ENCODE assay signal across 19 mouse cellular contexts in the genomic region with DNA sequence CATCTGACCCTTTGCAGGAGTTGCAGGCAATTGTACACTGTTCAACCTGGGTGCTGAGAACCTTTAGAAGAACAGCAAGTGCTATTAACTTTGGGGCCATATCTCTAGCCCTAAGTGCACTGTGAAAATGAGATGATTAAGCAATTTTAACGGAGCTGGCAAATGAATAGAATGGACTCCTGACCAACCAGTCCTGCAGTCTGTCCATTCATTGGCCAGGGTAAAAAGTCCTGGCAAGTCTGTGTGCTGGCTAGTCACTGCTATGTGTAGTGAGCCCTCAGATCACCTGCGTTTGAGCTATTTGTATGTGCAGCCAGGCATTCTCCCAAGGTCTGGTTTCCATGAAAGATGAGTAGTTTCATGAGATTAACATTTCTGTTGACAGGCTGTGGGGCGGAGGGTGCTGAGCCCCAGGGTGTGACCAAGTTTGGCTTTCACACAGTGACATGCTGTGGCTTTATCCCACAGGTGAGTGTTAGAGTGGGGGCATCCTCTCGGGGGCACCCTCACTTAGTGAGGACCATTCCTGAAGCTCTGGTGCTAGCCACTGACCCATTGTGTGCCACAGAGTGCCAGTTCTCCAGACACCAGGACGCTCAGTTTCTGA. TPM values are rescaled to one million over a fixed set of nuclear protein-coding genes. Genes with fewer than 3 reads are reported as not detected.
DNase-seq lines count a peak whose midpoint lies in the region; ATAC-seq lines count a peak whose summit lies in the region.
"Had no signal": no experiment of that assay in that cellular context is flagged by ENCODE, and none has a peak within 500 bp of the region (broad histone marks: within the 10 kb centered on the region; RNA-seq: fewer than 3 reads in every experiment).

No protein-coding gene starts in this region.

- no peak overlapping the region for H3K4me2 ChIP-seq in hindbrain, embryonic 16.5 days (ENCODE audit: low read length)
- H3K4me2 ChIP-seq in limb, embryonic 15.5 days = no peak overlapping the region
- H3K4me2 ChIP-seq in liver, embryonic 16.5 days (ENCODE audit: low read depth, low read length) = peak overlapping the region; percentile 56
- no peak overlapping the region for H3K4me2 ChIP-seq in forebrain, embryonic 12.5 days
- H3K4me2 ChIP-seq: embryonic facial prominence, embryonic 15.5 days; forebrain, embryonic 13.5 days; hindbrain, embryonic 15.5 days; lung, embryonic 15.5 days; midbrain, embryonic 15.5 days had no signal

- H3K36me3 ChIP-seq in hindbrain, embryonic 10.5 days = no peaks in the 10 kb centered on the region
- H3K36me3 ChIP-seq in hindbrain, embryonic 16.5 days (ENCODE audit: control insufficient read depth, insufficient read depth, low read length) = no peaks in the 10 kb centered on the region
- H3K36me3 ChIP-seq in limb, embryonic 15.5 days = no peaks in the 10 kb centered on the region
- H3K36me3 ChIP-seq in limb, embryonic 10.5 days = no peaks in the 10 kb centered on the region
- H3K36me3 ChIP-seq in liver, embryonic 16.5 days (ENCODE audit: control insufficient read depth, insufficient read depth) = peaks cover 34% of the 10 kb centered on the region
- no peaks in the 10 kb centered on the region for H3K36me3 ChIP-seq in forebrain, embryonic 12.5 days (replicated peaks)
- H3K36me3 ChIP-seq: embryonic facial prominence, embryonic 15.5 days; hindbrain, embryonic 15.5 days; lung, embryonic 15.5 days; midbrain, embryonic 15.5 days had no signal

- H3K27ac ChIP-seq in hindbrain, embryonic 10.5 days = peak overlapping the region; percentile 75
- no peak overlapping the region for H3K27ac ChIP-seq in hindbrain, embryonic 16.5 days (ENCODE audit: low read depth, low read length)
- no peak overlapping the region for H3K27ac ChIP-seq in limb, embryonic 15.5 days
- no peak overlapping the region for H3K27ac ChIP-seq in limb, embryonic 10.5 days
- H3K27ac ChIP-seq in liver, embryonic 16.5 days (ENCODE audit: low read length) = peak overlapping the region; percentile 70
- no peak overlapping the region for H3K27ac ChIP-seq in forebrain, embryonic 12.5 days
- H3K27ac ChIP-seq: embryonic facial prominence, embryonic 15.5 days; forebrain, embryonic 13.5 days; heart, adult 2 months; hindbrain, embryonic 15.5 days; lung, embryonic 15.5 days; midbrain, embryonic 15.5 days had no signal

- peaks cover 24% of the 10 kb centered on the region for H3K4me1 ChIP-seq in hindbrain, embryonic 10.5 days (replicated peaks)
- H3K4me1 ChIP-seq in hindbrain, embryonic 16.5 days (ENCODE audit: control insufficient read depth, insufficient read depth, low read depth, low read length) = no peaks in the 10 kb centered on the region; the same call in 1 of the 2 replicates
- peaks cover 3% of the 10 kb centered on the region; the same call in 1 of the 2 replicates for H3K4me1 ChIP-seq in limb, embryonic 15.5 days
- H3K4me1 ChIP-seq in limb, embryonic 10.5 days = peaks cover 19% of the 10 kb centered on the region
- peaks cover 31% of the 10 kb centered on the region for H3K4me1 ChIP-seq in liver, embryonic 16.5 days (ENCODE audit: control insufficient read depth, low read depth, low read length)
- H3K4me1 ChIP-seq in forebrain, embryonic 12.5 days = peaks cover 17% of the 10 kb centered on the region

- WGBS in hindbrain, embryonic 10.5 days = 68% methylated on average over 5 of the region's 5 CpGs
- whole genome bisulfite sequencing in hindbrain, embryonic 16.5 days = 65% methylated on average over 5 of the region's 5 CpGs
- WGBS in limb, embryonic 15.5 days = 56% methylated on average over 5 of the region's 5 CpGs
- WGBS in limb, embryonic 10.5 days = 77% methylated on average over 5 of the region's 5 CpGs
- 53% methylated on average over 5 of the region's 5 CpGs for WGBS in liver, embryonic 16.5 days (ENCODE audit: insufficient replicate concordance)
- WGBS in forebrain, embryonic 12.5 days = 64% methylated on average over 5 of the region's 5 CpGs

- no peak for DNase-seq in hindbrain, embryonic 10.5 days (ENCODE audit: low spot score)
- DNase-seq in limb, embryonic 10.5 days (ENCODE audit: low spot score) = no peak
- peak; percentile 49 to 79 for DNase-seq in kidney, postnatal 25 days
- DNase-seq: adrenal gland, postnatal 36 days; gastrocnemius, postnatal 25 days; heart, adult 2 months; heart, postnatal 36 days; right cerebral cortex, postnatal 14 days had no signal

- peak overlapping the region; percentile 14 for H3K4me3 ChIP-seq in hindbrain, embryonic 10.5 days
- no peak overlapping the region for H3K4me3 ChIP-seq in hindbrain, embryonic 16.5 days (ENCODE audit: low read length)
- H3K4me3 ChIP-seq in limb, embryonic 15.5 days = no peak overlapping the region
- H3K4me3 ChIP-seq in limb, embryonic 10.5 days = no peak overlapping the region
- H3K4me3 ChIP-seq in liver, embryonic 16.5 days (ENCODE audit: low read depth, low read length) = peak overlapping the region; percentile 39
- no peak overlapping the region for H3K4me3 ChIP-seq in forebrain, embryonic 12.5 days (replicated peaks)
- H3K4me3 ChIP-seq: embryonic facial prominence, embryonic 15.5 days; forebrain, embryonic 13.5 days; heart, adult 2 months; hindbrain, embryonic 15.5 days; lung, embryonic 15.5 days; midbrain, embryonic 15.5 days had no signal

- H3K9me3 ChIP-seq in hindbrain, embryonic 10.5 days = no peaks in the 10 kb centered on the region
- H3K9me3 ChIP-seq in hindbrain, embryonic 16.5 days (ENCODE audit: control insufficient read depth, low read length) = no peaks in the 10 kb centered on the region
- no peaks in the 10 kb centered on the region for H3K9me3 ChIP-seq in limb, embryonic 15.5 days
- no peaks in the 10 kb centered on the region for H3K9me3 ChIP-seq in limb, embryonic 10.5 days (replicated peaks)
- H3K9me3 ChIP-seq in liver, embryonic 16.5 days (replicated peaks; ENCODE audit: control insufficient read depth, low read length) = no peaks in the 10 kb centered on the region
- H3K9me3 ChIP-seq in forebrain, embryonic 12.5 days = no peaks in the 10 kb centered on the region
- H3K9me3 ChIP-seq: embryonic facial prominence, embryonic 15.5 days; forebrain, embryonic 13.5 days; hindbrain, embryonic 15.5 days; lung, embryonic 15.5 days; midbrain, embryonic 15.5 days had no signal

- H3K9ac ChIP-seq in hindbrain, embryonic 16.5 days (ENCODE audit: low read depth, low read length) = no peak overlapping the region
- no peak overlapping the region for H3K9ac ChIP-seq in limb, embryonic 15.5 days
- peak overlapping the region; percentile 23; the same call in 1 of the 2 replicates for H3K9ac ChIP-seq in liver, embryonic 16.5 days (ENCODE audit: low read depth, low read length)
- H3K9ac ChIP-seq in forebrain, embryonic 12.5 days = no peak overlapping the region
- H3K9ac ChIP-seq: embryonic facial prominence, embryonic 15.5 days; forebrain, embryonic 13.5 days; hindbrain, embryonic 15.5 days; lung, embryonic 15.5 days; midbrain, embryonic 15.5 days had no signal

- no peak for ATAC-seq in hindbrain, embryonic 16.5 days
- 0 out of 2 replicates have a peak, but pooled peaks have one; percentile 19 for ATAC-seq in limb, embryonic 15.5 days (ENCODE audit: insufficient number of reproducible peaks, low FRiP score, low TSS enrichment, low read depth)
- ATAC-seq in liver, embryonic 16.5 days (ENCODE audit: low read depth) = peak; percentile 33
- ATAC-seq in activated CD4-positive, CD25-positive, alpha-beta regulatory T cell, adult 4 months = no peak
- ATAC-seq in forebrain, embryonic 12.5 days (ENCODE audit: low FRiP score) = no peak
- ATAC-seq: forebrain, embryonic 13.5 days; intestine, embryonic 16.5 days; midbrain, embryonic 15.5 days had no signal

- peaks cover 17% of the 10 kb centered on the region for H3K27me3 ChIP-seq in hindbrain, embryonic 10.5 days (ENCODE audit: insufficient read depth, poor library complexity, severe bottlenecking)
- H3K27me3 ChIP-seq in hindbrain, embryonic 16.5 days (replicated peaks; ENCODE audit: control insufficient read depth, insufficient read depth, low read length) = no peaks in the 10 kb centered on the region
- no peaks in the 10 kb centered on the region for H3K27me3 ChIP-seq in limb, embryonic 15.5 days
- no peaks in the 10 kb centered on the region for H3K27me3 ChIP-seq in limb, embryonic 10.5 days (ENCODE audit: low read depth, poor library complexity, severe bottlenecking)
- H3K27me3 ChIP-seq in liver, embryonic 16.5 days (ENCODE audit: control insufficient read depth, insufficient read depth, low read depth, low read length) = no peaks in the 10 kb centered on the region; the same call in 1 of the 2 replicates
- 0 out of 2 replicates have a peak, but pooled peaks cover 5% of the 10 kb centered on the region for H3K27me3 ChIP-seq in forebrain, embryonic 12.5 days
- H3K27me3 ChIP-seq: embryonic facial prominence, embryonic 15.5 days; forebrain, embryonic 13.5 days; hindbrain, embryonic 15.5 days; midbrain, embryonic 15.5 days had no signal

RNA-seq across cellular contexts. Expression of a gene that starts 5.1 kb away (rescaled TPM):
- polyA plus RNA-seq in hindbrain, embryonic 10.5 days (2016; fragmentation: Nextera tagmentation; extraction: Ambion mirVana) = 2.0 and 2.8 TPM in 2 replicates
- polyA plus RNA-seq in hindbrain, embryonic 16.5 days (2015; fragmentation: Nextera tagmentation; extraction: Ambion mirVana) = 7.7 and 7.8 TPM in 2 replicates
- polyA plus RNA-seq in limb, embryonic 15.5 days (2015; fragmentation: Nextera tagmentation; extraction: Ambion mirVana) = 0.58 and 3.1 TPM in 2 replicates
- 0.04 and 0.23 TPM in 2 replicates for polyA plus RNA-seq in limb, embryonic 10.5 days (2016; fragmentation: Nextera tagmentation; extraction: Ambion mirVana)
- polyA plus RNA-seq in liver, embryonic 16.5 days (2015; fragmentation: Nextera tagmentation; extraction: Ambion mirVana) = 35.3 and 38.4 TPM in 2 replicates
- under 1 TPM in 1 of 2 experiments, not detected in 1; 0.23 TPM for polyA plus RNA-seq in activated CD4-positive, CD25-positive, alpha-beta regulatory T cell, adult 4 months (2017; shearing (Covaris generic))
- 0.91 and 1.4 TPM in 2 replicates for polyA plus RNA-seq in forebrain, embryonic 12.5 days (2016; fragmentation: Nextera tagmentation; extraction: Ambion mirVana)

RNA-seq across cellular contexts. Expression of a gene that starts 12.0 kb away (rescaled TPM):
- polyA plus RNA-seq in hindbrain, embryonic 10.5 days (2016; fragmentation: Nextera tagmentation; extraction: Ambion mirVana) = 59.0 and 61.8 TPM in 2 replicates
- polyA plus RNA-seq in hindbrain, embryonic 16.5 days (2015; fragmentation: Nextera tagmentation; extraction: Ambion mirVana) = 60.8 and 64.2 TPM in 2 replicates
- 51.5 and 51.8 TPM in 2 replicates for polyA plus RNA-seq in limb, embryonic 15.5 days (2015; fragmentation: Nextera tagmentation; extraction: Ambion mirVana)
- 47.8 and 54.9 TPM in 2 replicates for polyA plus RNA-seq in limb, embryonic 10.5 days (2016; fragmentation: Nextera tagmentation; extraction: Ambion mirVana)
- 19.5 and 21.4 TPM in 2 replicates for polyA plus RNA-seq in liver, embryonic 16.5 days (2015; fragmentation: Nextera tagmentation; extraction: Ambion mirVana)
- polyA plus RNA-seq in activated CD4-positive, CD25-positive, alpha-beta regulatory T cell, adult 4 months (2017; shearing (Covaris generic)) = 10 to 100 TPM; 24.3 to 26.2 TPM
- polyA plus RNA-seq in forebrain, embryonic 12.5 days (2016; fragmentation: Nextera tagmentation; extraction: Ambion mirVana) = 56.0 and 60.6 TPM in 2 replicates

RNA-seq across cellular contexts. Expression of a gene that starts 18.6 kb away (rescaled TPM):
- 6.9 and 7.6 TPM in 2 replicates for polyA plus RNA-seq in hindbrain, embryonic 10.5 days (2016; fragmentation: Nextera tagmentation; extraction: Ambion mirVana)
- 8.3 and 12.2 TPM in 2 replicates for polyA plus RNA-seq in hindbrain, embryonic 16.5 days (2015; fragmentation: Nextera tagmentation; extraction: Ambion mirVana)
- polyA plus RNA-seq in limb, embryonic 15.5 days (2015; fragmentation: Nextera tagmentation; extraction: Ambion mirVana) = 7.3 and 8.9 TPM in 2 replicates
- polyA plus RNA-seq in limb, embryonic 10.5 days (2016; fragmentation: Nextera tagmentation; extraction: Ambion mirVana) = 5.0 and 5.9 TPM in 2 replicates
- polyA plus RNA-seq in liver, embryonic 16.5 days (2015; fragmentation: Nextera tagmentation; extraction: Ambion mirVana) = 28.2 and 36.4 TPM in 2 replicates
- polyA plus RNA-seq in activated CD4-positive, CD25-positive, alpha-beta regulatory T cell, adult 4 months (2017; shearing (Covaris generic)) = 1 to 10 TPM; 6.3 to 9.8 TPM
- 7.3 and 7.7 TPM in 2 replicates for polyA plus RNA-seq in forebrain, embryonic 12.5 days (2016; fragmentation: Nextera tagmentation; extraction: Ambion mirVana)

RNA-seq across cellular contexts. Expression of a gene that starts 51.7 kb away (rescaled TPM):
- polyA plus RNA-seq in hindbrain, embryonic 10.5 days (2016; fragmentation: Nextera tagmentation; extraction: Ambion mirVana) = 2.3 and 3.1 TPM in 2 replicates
- polyA plus RNA-seq in hindbrain, embryonic 16.5 days (2015; fragmentation: Nextera tagmentation; extraction: Ambion mirVana) = 13.6 and 14.1 TPM in 2 replicates
- 18.6 and 37.5 TPM in 2 replicates for polyA plus RNA-seq in limb, embryonic 15.5 days (2015; fragmentation: Nextera tagmentation; extraction: Ambion mirVana)
- 0.54 and 1.2 TPM in 2 replicates for polyA plus RNA-seq in limb, embryonic 10.5 days (2016; fragmentation: Nextera tagmentation; extraction: Ambion mirVana)
- 0.56 and 1.2 TPM in 2 replicates for polyA plus RNA-seq in liver, embryonic 16.5 days (2015; fragmentation: Nextera tagmentation; extraction: Ambion mirVana)
- not detected for polyA plus RNA-seq in activated CD4-positive, CD25-positive, alpha-beta regulatory T cell, adult 4 months (2017; shearing (Covaris generic))
- polyA plus RNA-seq in forebrain, embryonic 12.5 days (2016; fragmentation: Nextera tagmentation; extraction: Ambion mirVana) = 3.1 and 3.8 TPM in 2 replicates

Comparison
In these comparisons a context has a peak if more than half of its experiments do, and no peak if none do; other contexts are left out.
1. H3K27ac ChIP-seq: peak in hindbrain, embryonic 10.5 days (single experiment) and liver, embryonic 16.5 days (single experiment); none in hindbrain, embryonic 16.5 days (single experiment), limb, embryonic 15.5 days (single experiment), limb, embryonic 10.5 days (single experiment) and forebrain, embryonic 12.5 days (single experiment).
2. H3K4me3 ChIP-seq: peak in hindbrain, embryonic 10.5 days (single experiment) and liver, embryonic 16.5 days (single experiment); none in hindbrain, embryonic 16.5 days (single experiment), limb, embryonic 15.5 days (single experiment), limb, embryonic 10.5 days (single experiment) and forebrain, embryonic 12.5 days (single experiment).
3. DNase-seq: peak in kidney, postnatal 25 days (2 of 2); none in hindbrain, embryonic 10.5 days (single experiment) and limb, embryonic 10.5 days (single experiment).
4. ATAC-seq: peak in limb, embryonic 15.5 days (single experiment) and liver, embryonic 16.5 days (single experiment); none in hindbrain, embryonic 16.5 days (single experiment), activated CD4-positive, CD25-positive, alpha-beta regulatory T cell, adult 4 months (single experiment) and forebrain, embryonic 12.5 days (single experiment).